Mouse (Mus musculus) megakaryocyte, embryonic 14.5 days (primary cell): ENCODE results near the gene Aldh3b3. TPM values are rescaled to one million over a fixed set of nuclear protein-coding genes. Genes with fewer than 3 reads are reported as not detected.
A peak's percentile ranks its signal among the peaks of the same experiment; 100 is the strongest.

Source experiments
- H3K27me3 ChIP-seq: replicated peaks from 2 replicates; pipeline ENCODE3; 2012; ENCODE audit warnings: inconsistent platforms
- H3K36me3 ChIP-seq: replicated peaks from 2 replicates; pipeline ENCODE3; 2012; ENCODE audit warnings: low read length, inconsistent platforms, mixed read lengths
- H3K4me1 ChIP-seq: 2 replicates; pipeline ENCODE4 v1.6.1; 2012; ENCODE audit warnings: inconsistent platforms
- H3K4me3 ChIP-seq: replicated peaks from 2 replicates; pipeline ENCODE3; 2012; ENCODE audit warnings: moderate library complexity, mild to moderate bottlenecking, inconsistent platforms
- H3K9me3 ChIP-seq: 2 replicates; pipeline ENCODE4 v1.6.1; 2012; ENCODE audit warnings: inconsistent platforms
- FLI1 ChIP-seq: IDR thresholded peaks from 2 replicates; pipeline ENCODE4 v1.6.1; 2012; ENCODE audit warnings: low read length, inconsistent platforms, mixed read lengths
- GATA1 ChIP-seq: IDR thresholded peaks from 3 replicates; pipeline ENCODE4 v1.6.1; 2012; ENCODE audit warnings: mixed read lengths, low read length, inconsistent platforms, borderline replicate concordance
- polyA plus RNA-seq: library from polyadenylated mRNA; stranded (reverse); fragments of >175 nt; gene quantifications from 2 replicates; pipeline ENCODE4 v1.2.3, GENCODE M21; 2012; ENCODE audit warnings: low replicate concordance; ENCODE audit not compliant: insufficient read depth

Gene Aldh3b3
- polyA plus RNA-seq, 1 experiment: 0.04 TPM

DNA sequence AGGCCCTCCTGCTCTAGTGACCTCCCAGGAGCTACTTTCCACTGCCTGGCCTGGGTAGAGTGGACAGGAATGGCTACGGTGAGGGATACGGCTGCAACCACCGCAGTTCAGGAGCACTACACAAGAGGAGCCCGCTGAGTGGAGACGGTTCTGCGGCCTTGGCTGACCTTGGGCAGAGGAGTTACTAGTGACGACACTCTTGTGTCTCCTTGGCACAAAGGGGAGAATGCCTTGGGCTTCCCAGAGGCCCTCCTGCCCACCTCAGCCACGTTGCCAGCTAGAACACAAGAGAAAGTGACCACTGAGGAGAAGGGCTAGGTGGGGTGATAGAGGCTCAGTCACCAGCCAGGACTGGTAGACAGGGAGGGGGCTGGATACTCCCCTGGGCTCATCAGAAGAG is 34.3 kb upstream of the Aldh3b3 start:
- Histone ChIP-seq H3K4me3 (peak overlapping the region; percentile 34), H3K36me3 (no peaks in the 10 kb centered on the region), H3K4me1 (peaks cover 57% of the 10 kb centered on the region), H3K27me3 (peaks cover 32% of the 10 kb centered on the region), H3K9me3 (0 out of 2 replicates have a peak, but pooled peaks cover 3% of the 10 kb centered on the region)
- TF ChIP-seq FLI1 (no peak), GATA1 (no peak)

- peaks cover 64% of the 10 kb centered on the region for H3K4me1 ChIP-seq
- peaks cover 36% of the 10 kb centered on the region for H3K27me3 ChIP-seq
- TF ChIP-seq FLI1 (no peak), GATA1 (no peak)
- no peaks in the 10 kb centered on the region for H3K36me3 ChIP-seq
- 0 out of 2 replicates have a peak, but pooled peaks cover 3% of the 10 kb centered on the region for H3K9me3 ChIP-seq
- H3K4me3 ChIP-seq: no peak overlapping the region
Observed at GRCm38 (mm10) chr19:3924868-3925267, 33.6 kb upstream of the Aldh3b3 start.

DNA sequence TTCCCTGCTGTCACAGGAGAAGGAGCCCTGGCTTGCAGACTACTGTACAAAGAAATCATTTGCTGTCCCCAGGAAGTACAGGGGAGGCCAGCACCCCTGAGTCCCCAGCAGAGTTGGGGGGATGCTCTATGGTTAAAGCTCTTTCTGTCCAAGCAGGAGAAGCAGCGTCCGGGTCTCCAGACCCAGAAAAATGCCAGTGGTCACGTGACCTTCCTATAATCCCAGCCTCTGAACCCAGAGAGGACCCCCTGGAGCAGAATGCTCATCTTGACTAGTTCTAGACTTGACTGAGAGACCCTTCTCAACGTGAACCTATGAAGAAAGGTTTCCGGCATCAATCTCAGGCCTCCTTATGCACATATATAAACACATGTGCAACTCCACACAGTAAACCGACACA is 32.6 kb upstream of the Aldh3b3 start:
- H3K4me3 ChIP-seq: no peak overlapping the region

GRCm38 (mm10) chr19:3926279-3926678 is 32.2 kb upstream of the Aldh3b3 start:
- Histone ChIP-seq H3K4me1 (peaks cover 60% of the 10 kb centered on the region), H3K27me3 (peaks cover 38% of the 10 kb centered on the region), H3K4me3 (peak overlapping the region; percentile 42), H3K36me3 (no peaks in the 10 kb centered on the region), H3K9me3 (0 out of 2 replicates have a peak, but pooled peaks cover 3% of the 10 kb centered on the region)
- TF ChIP-seq FLI1: no peak
- TF ChIP-seq GATA1: no peak

More for the DNA sequence above, 32.6 kb upstream of the Aldh3b3 start:
- Histone ChIP-seq H3K27me3 (peaks cover 39% of the 10 kb centered on the region), H3K36me3 (no peaks in the 10 kb centered on the region), H3K4me1 (peaks cover 65% of the 10 kb centered on the region), H3K9me3 (0 out of 2 replicates have a peak, but pooled peaks cover 3% of the 10 kb centered on the region)
- TF ChIP-seq FLI1 (no peak), GATA1 (no peak)

GRCm38 (mm10) chr19:3926685-3927084 is 31.8 kb upstream of the Aldh3b3 start:
- H3K27me3 ChIP-seq: peaks cover 38% of the 10 kb centered on the region
- no peak for TF ChIP-seq FLI1
- no peak for TF ChIP-seq GATA1
- no peaks in the 10 kb centered on the region for H3K36me3 ChIP-seq
- H3K9me3 ChIP-seq: 0 out of 2 replicates have a peak, but pooled peaks cover 3% of the 10 kb centered on the region
- peaks cover 61% of the 10 kb centered on the region for H3K4me1 ChIP-seq
- H3K4me3 ChIP-seq: no peak overlapping the region

GRCm38 (mm10) chr19:3927989-3928388 is 30.5 kb upstream of the Aldh3b3 start:
- no peak overlapping the region for H3K4me3 ChIP-seq
- H3K36me3 ChIP-seq: no peaks in the 10 kb centered on the region
- H3K9me3 ChIP-seq: 0 out of 2 replicates have a peak, but pooled peaks cover 3% of the 10 kb centered on the region
- H3K27me3 ChIP-seq: peaks cover 40% of the 10 kb centered on the region
- no peak for TF ChIP-seq FLI1
- no peak for TF ChIP-seq GATA1
- peaks cover 56% of the 10 kb centered on the region for H3K4me1 ChIP-seq

DNA sequence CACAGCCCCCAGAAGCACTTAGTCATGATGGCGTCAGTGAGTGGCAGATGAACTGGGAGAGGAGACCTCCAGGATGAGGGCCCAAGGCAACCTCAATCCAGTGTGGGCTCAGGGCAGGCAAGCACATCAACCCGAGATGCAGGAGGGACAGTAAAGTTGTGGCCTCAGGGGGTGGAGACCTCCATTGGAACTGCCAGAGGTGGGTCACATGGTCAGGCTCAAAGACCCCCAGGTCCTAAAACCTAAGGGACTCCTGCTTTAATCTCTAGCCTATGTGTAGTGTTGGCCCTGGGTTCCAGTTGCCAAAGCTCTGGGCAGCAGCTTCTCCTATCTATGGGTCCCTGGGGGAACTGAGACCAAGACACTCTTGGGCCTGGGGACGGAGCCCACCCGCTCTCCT is 29.7 kb upstream of the Aldh3b3 start:
- Histone ChIP-seq H3K27me3 (peaks cover 38% of the 10 kb centered on the region), H3K4me1 (peaks cover 54% of the 10 kb centered on the region), H3K4me3 (peak overlapping the region; percentile 78), H3K36me3 (no peaks in the 10 kb centered on the region), H3K9me3 (0 out of 2 replicates have a peak, but pooled peaks cover 3% of the 10 kb centered on the region)
- TF ChIP-seq FLI1 (no peak), GATA1 (no peak)

DNA sequence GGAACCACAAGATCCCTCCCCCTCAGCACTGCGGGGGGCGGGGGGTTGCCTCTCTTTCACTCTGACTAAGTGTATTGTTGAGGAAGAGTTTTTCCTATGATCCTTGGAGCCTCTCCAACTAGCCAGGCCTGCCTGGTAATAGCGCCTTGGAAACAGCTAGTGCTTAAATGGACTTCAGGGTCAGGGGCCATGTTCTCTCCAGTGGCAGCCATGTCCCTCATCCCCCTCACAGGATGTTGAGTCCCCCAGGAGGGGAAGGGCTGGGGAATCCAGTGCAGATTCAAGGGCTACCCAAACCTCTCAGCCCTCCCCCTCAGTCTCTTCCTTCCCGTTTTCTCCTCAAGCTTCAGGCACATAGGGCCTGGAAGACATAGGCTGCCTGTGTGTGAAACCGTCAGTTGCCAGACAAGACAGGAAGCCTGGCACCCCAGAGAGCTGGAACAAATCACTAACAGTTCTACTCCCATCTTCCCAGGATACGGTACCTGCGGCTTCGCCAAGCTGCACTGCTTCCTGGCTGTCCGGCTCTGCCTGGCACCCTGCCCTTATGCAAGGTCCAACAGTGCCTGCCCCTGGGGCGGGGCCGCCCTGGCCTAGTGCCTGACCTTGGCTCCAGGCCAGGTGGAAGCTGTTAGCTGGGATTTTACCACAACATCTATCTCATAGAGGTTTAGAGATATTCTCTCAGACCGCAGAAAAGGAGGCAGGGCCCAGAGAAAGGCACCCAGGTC is 29.1 kb upstream of the Aldh3b3 start, which contains the start of gene Aldh3b1:
TSS of gene Aldh3b1 (minus strand) at position 598 of the 731 bp plus-strand sequence.
- H3K27me3 ChIP-seq: peaks cover 39% of the 10 kb centered on the region
- peak within 1 kb of the TSS; percentile 78 for H3K4me3 ChIP-seq
- TF ChIP-seq GATA1 (no peak), FLI1 (no peak)
- H3K4me1 ChIP-seq: peaks cover 54% of the 10 kb centered on the region
- H3K36me3 ChIP-seq: no peaks in the 10 kb centered on the region
- 0 out of 2 replicates have a peak, but pooled peaks cover 3% of the 10 kb centered on the region for H3K9me3 ChIP-seq

GRCm38 (mm10) chr19:3930262-3931057 is 28.0 kb upstream of the Aldh3b3 start:
- 0 out of 2 replicates have a peak, but pooled peaks cover 3% of the 10 kb centered on the region for H3K9me3 ChIP-seq
- peaks cover 54% of the 10 kb centered on the region for H3K4me1 ChIP-seq
- H3K36me3 ChIP-seq: no peaks in the 10 kb centered on the region
- H3K4me3 ChIP-seq: no peak overlapping the region
- peaks cover 38% of the 10 kb centered on the region for H3K27me3 ChIP-seq
- TF ChIP-seq GATA1: no peak
- TF ChIP-seq FLI1: no peak
